Mouse (Mus musculus) erythroid progenitor cell, adult 5-6 weeks (primary cell): ENCODE data around the gene Casc1. TPM values are rescaled to one million over a fixed set of nuclear protein-coding genes. Genes with fewer than 3 reads are reported as not detected.
"Not testable (repeated sequence)": the region's sequence is repeated elsewhere in the genome, so short reads cannot be mapped to it uniquely, and the experiment has no call there.

Source experiments
- ATAC-seq: replicated peaks from 2 replicates; pipeline ENCODE4 v1.8.0; 2016; ENCODE audit warnings: moderate number of reproducible peaks, mild to moderate bottlenecking, moderate TSS enrichment, inconsistent platforms; ENCODE audit not compliant: poor library complexity, low FRiP score, severe bottlenecking
- total RNA-seq, 2 experiments: library from RNA; stranded (forward) in 1 of 2; stranded (reverse) in 1 of 2; fragments of 150-400 nt in 1 of 2; fragments of 186-747, 209-891 nt in 1 of 2; gene quantifications; 2 replicates each; pipeline versions ENCODE4 v1.2.3 to v1.2.4; 2015 to 2017; ENCODE audit warnings: low replicate concordance in 2 of 2

The Casc1 gene
- total RNA-seq, 2 experiments from 2014 or later, result 0.45 to 2.9 TPM

- no peak for ATAC-seq
Measured at GRCm38 (mm10) chr6:145145173-145145572, 65.6 kb downstream of the Casc1 start.

- no peak for ATAC-seq
Measured at GRCm38 (mm10) chr6:145141827-145142226, 69.0 kb downstream of the Casc1 start.

- no peak for ATAC-seq
Measured at GRCm38 (mm10) chr6:145140706-145141105, 70.1 kb downstream of the Casc1 start.

GRCm38 (mm10) chr6:145139776-145140475 is 70.9 kb downstream of the Casc1 start:
- no peak for ATAC-seq

GRCm38 (mm10) chr6:145139236-145139635 is 71.6 kb downstream of the Casc1 start:
- ATAC-seq, result no peak

- no peak for ATAC-seq
Measured at GRCm38 (mm10) chr6:145136831-145137230, 74.0 kb downstream of the Casc1 start.

GRCm38 (mm10) chr6:145135804-145136203 is 75.0 kb downstream of the Casc1 start:
- no peak for ATAC-seq

- ATAC-seq, result no peak
Measured at GRCm38 (mm10) chr6:145135295-145135694, 75.5 kb downstream of the Casc1 start.

GRCm38 (mm10) chr6:145132969-145133368 is 77.8 kb downstream of the Casc1 start:
- ATAC-seq, result not testable (repeated sequence)

GRCm38 (mm10) chr6:145131991-145132390 is 78.8 kb downstream of the Casc1 start:
- ATAC-seq, result no peak

GRCm38 (mm10) chr6:145129563-145129962 is 81.2 kb downstream of the Casc1 start:
- ATAC-seq, result no peak

GRCm38 (mm10) chr6:145127652-145128051 is 83.2 kb downstream of the Casc1 start:
- ATAC-seq, result no peak

GRCm38 (mm10) chr6:145125591-145126113 is 85.2 kb downstream of the Casc1 start:
- no peak for ATAC-seq

Other genes with a start within 250 kb of the Casc1 start
- not detected in 2 replicates for gene Bcat1, start 134.8 kb downstream of the Casc1 start, total RNA-seq (2015; ENCODE audit: low replicate concordance)
- 1.9 TPM in 1 of 2 replicates, not detected in the other for gene Bcat1, start 134.8 kb downstream of the Casc1 start, total RNA-seq (2017; ENCODE audit: low replicate concordance)
- gene Lrmp, start 95.4 kb downstream of the Casc1 start, total RNA-seq (2015; ENCODE audit: low replicate concordance), result 15.5 and 37.5 TPM in 2 replicates
- gene Lrmp, start 95.4 kb downstream of the Casc1 start, total RNA-seq (2017; ENCODE audit: low replicate concordance), result 25.4 and 29.3 TPM in 2 replicates
- 2.5 and 3.2 TPM in 2 replicates for gene Etfrf1, start 129 bp upstream of the Casc1 start, total RNA-seq (2015; ENCODE audit: low replicate concordance)
- gene Etfrf1, start 129 bp upstream of the Casc1 start, total RNA-seq (2017; ENCODE audit: low replicate concordance), result 6.5 and 21.9 TPM in 2 replicates
- 55.9 and 71.3 TPM in 2 replicates for gene Kras, start 39.2 kb upstream of the Casc1 start, total RNA-seq (2015; ENCODE audit: low replicate concordance)
- 32.5 and 51.3 TPM in 2 replicates for gene Kras, start 39.2 kb upstream of the Casc1 start, total RNA-seq (2017; ENCODE audit: low replicate concordance)